Mouse (Mus musculus): Measurements from ENCODE around the gene Vmn2r19.

DNA sequence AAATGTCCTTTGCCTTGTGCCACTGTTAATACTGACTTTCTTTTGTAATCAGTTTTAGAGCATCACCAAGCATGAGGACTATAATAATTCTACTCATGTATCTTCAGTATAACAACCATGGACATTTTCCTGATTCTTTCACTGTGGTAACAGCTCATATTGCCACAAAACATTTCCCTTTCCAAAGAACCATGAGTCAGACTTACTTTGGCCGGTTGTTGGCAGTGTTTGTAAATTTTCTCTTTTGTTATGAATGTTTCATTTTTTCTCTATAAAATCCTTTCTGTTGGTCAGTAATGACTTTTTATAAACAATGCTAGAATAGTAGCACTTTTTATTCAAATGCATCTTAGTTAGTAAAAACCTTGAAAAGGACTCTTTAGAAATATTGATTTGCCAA is 38.0 kb downstream of the Vmn2r19 start:
- TF ChIP-seq CTCF (IDR thresholded peaks at IDR 0.05; ENCODE audit: low read depth, low read length): no peak
- no peak for TF ChIP-seq POLR2A (IDR thresholded peaks at IDR 0.05; ENCODE audit: borderline replicate concordance, low read depth, low read length)

Measured in bone marrow macrophage, adult 2 months (primary cell).